Mouse (Mus musculus): ENCODE results near the gene Eif2s1. TPM values are rescaled to one million over a fixed set of nuclear protein-coding genes. Genes with fewer than 3 reads are reported as not detected.
"Not testable (repeated sequence)": the region's sequence is repeated elsewhere in the genome, so short reads cannot be mapped to it uniquely, and the experiment has no call there.

The Eif2s1 gene
- polyA plus RNA-seq, 1 experiment from 2014 or later: 280 TPM

- no peak overlapping the region for H3K9ac ChIP-seq (ENCODE audit: low read length)
- DNase-seq (ENCODE audit: low spot score): peak; percentile 75
- peak; percentile 65 for ATAC-seq (ENCODE audit: insufficient read depth, low FRiP score, low TSS enrichment)
- no peaks in the 10 kb centered on the region for H3K4me1 ChIP-seq (ENCODE audit: control insufficient read depth, insufficient read depth, low read length)
- H3K27me3 ChIP-seq (ENCODE audit: control insufficient read depth, insufficient read depth, low read length): no peaks in the 10 kb centered on the region
- no peaks in the 10 kb centered on the region for H3K36me3 ChIP-seq (ENCODE audit: control insufficient read depth, insufficient read depth, low read length)
- H3K4me3 ChIP-seq (ENCODE audit: low read depth, low read length): no peak overlapping the region
- H3K9me3 ChIP-seq (ENCODE audit: control insufficient read depth, low read length): no peaks in the 10 kb centered on the region
- H3K4me2 ChIP-seq (ENCODE audit: low read depth): no peak overlapping the region
- 36% methylated on average over 16 of the region's 16 CpGs for WGBS
- no peak overlapping the region for H3K27ac ChIP-seq (ENCODE audit: low read depth, low read length)
These were observed 57.6 kb downstream of the Eif2s1 start for GRCm38 (mm10) chr12:78919079-78919712.

DNA sequence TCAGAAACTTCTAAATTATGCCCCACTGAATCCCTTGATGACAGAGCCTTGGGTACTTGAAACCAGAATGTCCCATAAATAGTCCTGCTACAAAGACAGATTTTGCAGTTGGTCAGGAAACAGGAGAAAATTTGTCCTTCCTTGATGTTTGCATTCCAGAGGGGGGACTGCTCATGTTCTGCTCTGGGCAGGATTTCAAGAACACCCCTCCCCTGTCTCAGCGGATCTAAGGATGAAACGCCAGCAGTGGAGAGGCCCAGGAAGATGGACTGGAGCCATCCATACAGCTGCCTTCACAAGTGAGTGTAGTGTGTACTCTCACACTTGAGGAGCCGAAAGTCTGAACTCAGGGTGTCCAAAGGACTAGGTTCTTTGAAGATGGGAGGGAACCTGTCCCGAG, 59.8 kb downstream of the Eif2s1 start:
- Histone ChIP-seq H3K27me3 (ENCODE audit: control insufficient read depth, insufficient read depth, low read length) (no peaks in the 10 kb centered on the region), H3K36me3 (ENCODE audit: control insufficient read depth, insufficient read depth, low read length) (no peaks in the 10 kb centered on the region), H3K9ac (ENCODE audit: low read length) (no peak overlapping the region), H3K9me3 (ENCODE audit: control insufficient read depth, low read length) (no peaks in the 10 kb centered on the region), H3K4me1 (ENCODE audit: control insufficient read depth, insufficient read depth, low read length) (no peaks in the 10 kb centered on the region), H3K4me2 (ENCODE audit: low read depth) (no peak overlapping the region), H3K4me3 (ENCODE audit: low read depth, low read length) (no peak overlapping the region), H3K27ac (ENCODE audit: low read depth, low read length) (no peak overlapping the region)
- ATAC-seq (ENCODE audit: insufficient read depth, low FRiP score, low TSS enrichment) (no peak), DNase-seq (ENCODE audit: low spot score) (no peak)
- 70% methylated on average over 4 of the region's 4 CpGs for WGBS

GRCm38 (mm10) chr12:78922058-78922457, 60.4 kb downstream of the Eif2s1 start:
- no peak for ATAC-seq (ENCODE audit: insufficient read depth, low FRiP score, low TSS enrichment)
- no peak overlapping the region for H3K27ac ChIP-seq (ENCODE audit: low read depth, low read length)
- H3K4me3 ChIP-seq (ENCODE audit: low read depth, low read length): no peak overlapping the region
- no peak overlapping the region for H3K9ac ChIP-seq (ENCODE audit: low read length)
- H3K36me3 ChIP-seq (ENCODE audit: control insufficient read depth, insufficient read depth, low read length): no peaks in the 10 kb centered on the region
- no peaks in the 10 kb centered on the region for H3K9me3 ChIP-seq (ENCODE audit: control insufficient read depth, low read length)
- WGBS: 87% methylated on average over 3 of the region's 3 CpGs
- no peaks in the 10 kb centered on the region for H3K27me3 ChIP-seq (ENCODE audit: control insufficient read depth, insufficient read depth, low read length)
- DNase-seq (ENCODE audit: low spot score): no peak
- no peaks in the 10 kb centered on the region for H3K4me1 ChIP-seq (ENCODE audit: control insufficient read depth, insufficient read depth, low read length)
- no peak overlapping the region for H3K4me2 ChIP-seq (ENCODE audit: low read depth)

DNA sequence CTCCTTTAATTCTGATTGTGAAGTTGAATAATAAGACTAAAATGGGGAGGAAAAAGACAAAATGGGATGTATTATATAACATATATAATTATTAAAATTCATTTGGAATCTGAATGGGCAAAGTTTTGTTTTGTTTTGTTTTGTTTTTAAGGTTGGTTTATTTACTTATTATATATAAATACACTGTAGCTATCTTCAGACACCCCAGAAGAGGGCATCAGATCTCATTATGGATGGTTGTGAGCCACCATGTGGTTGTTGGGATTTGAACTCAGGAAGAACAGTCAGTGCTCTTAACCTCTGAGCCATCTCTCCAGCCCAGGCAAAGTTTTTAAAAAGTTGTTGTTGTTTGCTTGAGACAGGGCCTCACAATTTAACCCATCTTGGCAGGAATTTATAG, 61.4 kb downstream of the Eif2s1 start:
- H3K4me3 ChIP-seq (ENCODE audit: low read depth, low read length); ATAC-seq (ENCODE audit: insufficient read depth, low FRiP score, low TSS enrichment); H3K9me3 ChIP-seq (ENCODE audit: control insufficient read depth, low read length); H3K27me3 ChIP-seq (ENCODE audit: control insufficient read depth, insufficient read depth, low read length); H3K4me2 ChIP-seq (ENCODE audit: low read depth); H3K4me1 ChIP-seq (ENCODE audit: control insufficient read depth, insufficient read depth, low read length); H3K27ac ChIP-seq (ENCODE audit: low read depth, low read length); H3K9ac ChIP-seq (ENCODE audit: low read length); DNase-seq (ENCODE audit: low spot score); H3K36me3 ChIP-seq (ENCODE audit: control insufficient read depth, insufficient read depth, low read length): not testable (repeated sequence)

- Histone ChIP-seq H3K4me2 (ENCODE audit: low read depth) (no peak overlapping the region), H3K27me3 (ENCODE audit: control insufficient read depth, insufficient read depth, low read length) (no peaks in the 10 kb centered on the region), H3K27ac (ENCODE audit: low read depth, low read length) (no peak overlapping the region), H3K9ac (ENCODE audit: low read length) (no peak overlapping the region), H3K36me3 (ENCODE audit: control insufficient read depth, insufficient read depth, low read length) (no peaks in the 10 kb centered on the region), H3K4me3 (ENCODE audit: low read depth, low read length) (no peak overlapping the region), H3K4me1 (ENCODE audit: control insufficient read depth, insufficient read depth, low read length) (no peaks in the 10 kb centered on the region), H3K9me3 (ENCODE audit: control insufficient read depth, low read length) (no peaks in the 10 kb centered on the region)
- ATAC-seq (ENCODE audit: insufficient read depth, low FRiP score, low TSS enrichment) (no peak), DNase-seq (ENCODE audit: low spot score) (no peak)
- WGBS: 88% methylated on average over 7 of the region's 7 CpGs
These were observed 62.0 kb downstream of the Eif2s1 start for GRCm38 (mm10) chr12:78923539-78924189.

DNA sequence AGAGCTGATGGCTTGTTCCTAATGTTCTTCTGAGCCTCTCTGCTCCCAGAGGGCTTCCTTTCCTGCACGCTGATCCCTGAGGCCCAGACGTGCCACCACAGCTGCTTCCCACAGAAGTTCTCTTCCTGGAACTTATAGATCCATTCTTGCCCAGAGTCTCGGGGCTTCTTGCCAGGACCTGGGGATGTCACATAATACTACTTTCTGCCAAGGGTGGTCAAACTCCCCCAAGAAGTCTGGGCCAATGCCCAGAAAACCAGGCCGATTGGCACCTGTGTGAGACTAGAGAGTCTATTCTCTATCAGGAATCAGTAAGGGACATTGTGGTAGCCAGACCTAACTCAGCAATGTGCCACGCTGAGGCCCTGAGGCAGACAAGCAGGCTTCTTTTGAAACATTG, 65.7 kb downstream of the Eif2s1 start:
- H3K4me1 ChIP-seq (ENCODE audit: control insufficient read depth, insufficient read depth, low read length): no peaks in the 10 kb centered on the region
- 84% methylated on average over 5 of the region's 5 CpGs for WGBS
- no peak overlapping the region for H3K27ac ChIP-seq (ENCODE audit: low read depth, low read length)
- no peak overlapping the region for H3K4me3 ChIP-seq (ENCODE audit: low read depth, low read length)
- ATAC-seq (ENCODE audit: insufficient read depth, low FRiP score, low TSS enrichment) (no peak), DNase-seq (ENCODE audit: low spot score) (no peak)
- H3K36me3 ChIP-seq (ENCODE audit: control insufficient read depth, insufficient read depth, low read length): no peaks in the 10 kb centered on the region
- no peak overlapping the region for H3K9ac ChIP-seq (ENCODE audit: low read length)
- no peak overlapping the region for H3K4me2 ChIP-seq (ENCODE audit: low read depth)
- no peaks in the 10 kb centered on the region for H3K9me3 ChIP-seq (ENCODE audit: control insufficient read depth, low read length)
- H3K27me3 ChIP-seq (ENCODE audit: control insufficient read depth, insufficient read depth, low read length): no peaks in the 10 kb centered on the region

DNA sequence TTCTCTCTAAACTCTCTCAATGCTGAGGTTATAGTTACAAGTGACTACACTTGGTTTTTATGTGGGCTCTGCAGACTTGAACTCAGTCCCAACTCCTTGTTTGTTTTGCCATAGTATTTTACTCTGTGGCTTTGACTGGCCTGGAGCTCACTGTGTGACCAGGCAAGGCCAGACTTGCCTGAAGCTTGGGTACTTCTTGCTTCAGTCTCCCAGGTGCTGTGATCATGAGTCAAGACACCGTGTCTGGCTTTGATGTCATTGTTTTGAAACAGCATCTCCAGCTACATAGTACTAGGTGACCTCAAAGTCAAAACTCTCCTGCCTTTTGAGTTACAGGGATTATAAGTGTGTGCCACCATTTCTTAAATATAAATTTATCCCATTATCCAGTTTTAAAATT, 68.3 kb downstream of the Eif2s1 start:
- ATAC-seq (ENCODE audit: insufficient read depth, low FRiP score, low TSS enrichment) (no peak), DNase-seq (ENCODE audit: low spot score) (no peak)
- WGBS: 78% methylated on average over 1 of the region's 1 CpGs
- H3K27me3 ChIP-seq (ENCODE audit: control insufficient read depth, insufficient read depth, low read length): no peaks in the 10 kb centered on the region
- H3K4me2 ChIP-seq (ENCODE audit: low read depth): no peak overlapping the region
- H3K4me3 ChIP-seq (ENCODE audit: low read depth, low read length): no peak overlapping the region
- no peaks in the 10 kb centered on the region for H3K4me1 ChIP-seq (ENCODE audit: control insufficient read depth, insufficient read depth, low read length)
- no peak overlapping the region for H3K9ac ChIP-seq (ENCODE audit: low read length)
- no peak overlapping the region for H3K27ac ChIP-seq (ENCODE audit: low read depth, low read length)
- no peaks in the 10 kb centered on the region for H3K36me3 ChIP-seq (ENCODE audit: control insufficient read depth, insufficient read depth, low read length)
- no peaks in the 10 kb centered on the region for H3K9me3 ChIP-seq (ENCODE audit: control insufficient read depth, low read length)

- H3K9me3 ChIP-seq (ENCODE audit: control insufficient read depth, low read length): no peaks in the 10 kb centered on the region
- ATAC-seq (ENCODE audit: insufficient read depth, low FRiP score, low TSS enrichment) (no peak), DNase-seq (ENCODE audit: low spot score) (no peak)
- H3K9ac ChIP-seq (ENCODE audit: low read length): no peak overlapping the region
- no peaks in the 10 kb centered on the region for H3K27me3 ChIP-seq (ENCODE audit: control insufficient read depth, insufficient read depth, low read length)
- H3K4me3 ChIP-seq (ENCODE audit: low read depth, low read length): no peak overlapping the region
- WGBS: 57% methylated on average over 4 of the region's 4 CpGs
- H3K4me2 ChIP-seq (ENCODE audit: low read depth): no peak overlapping the region
- H3K4me1 ChIP-seq (ENCODE audit: control insufficient read depth, insufficient read depth, low read length): no peaks in the 10 kb centered on the region
- no peak overlapping the region for H3K27ac ChIP-seq (ENCODE audit: low read depth, low read length)
- no peaks in the 10 kb centered on the region for H3K36me3 ChIP-seq (ENCODE audit: control insufficient read depth, insufficient read depth, low read length)
These were observed 74.9 kb downstream of the Eif2s1 start for GRCm38 (mm10) chr12:78936494-78936893.
